Mouse (Mus musculus): ENCODE results near the gene Olfr1457.

Olfr1457 gene

DNA sequence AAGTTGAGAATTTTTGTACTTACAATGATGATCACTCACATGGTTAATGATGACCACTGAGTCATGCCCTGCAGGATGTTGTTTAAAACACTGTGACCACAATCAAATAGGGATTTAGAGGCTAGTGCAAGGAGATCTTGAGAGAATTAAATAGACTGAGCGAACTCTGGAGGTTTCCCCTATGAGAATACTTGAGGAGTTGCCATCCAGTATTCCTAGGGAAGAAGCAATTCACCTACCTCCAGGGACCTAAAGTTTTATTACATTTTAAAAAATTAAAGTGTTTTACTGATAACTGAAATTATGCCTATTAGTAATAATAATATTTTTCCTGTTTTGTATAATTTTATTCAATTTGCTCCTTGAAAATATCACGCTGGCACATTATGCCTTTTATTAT lies at the start of gene Olfr1457:
Gene Olfr1457, minus strand, starts transcription at position 101 of the 400 bp plus-strand sequence.
- no peak for DNase-seq

DNA sequence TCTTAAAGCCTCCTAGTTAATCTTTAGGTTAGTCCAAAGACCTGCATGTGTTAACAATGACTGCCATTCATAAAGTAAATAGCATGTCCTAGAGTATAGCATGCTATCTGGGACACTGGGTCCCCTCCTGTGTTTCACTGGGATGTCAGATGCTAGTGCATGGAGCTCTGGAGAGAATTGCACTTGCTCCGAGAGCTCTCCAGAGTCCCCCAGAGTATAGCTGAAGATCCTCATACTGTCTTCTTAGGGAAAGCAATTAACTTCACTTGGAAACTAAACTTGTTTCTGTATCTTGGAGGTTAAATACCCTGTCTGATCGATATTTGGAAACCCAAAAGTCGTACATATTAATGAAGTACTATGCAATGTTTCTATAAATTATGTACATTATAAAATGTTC lies 9.0 kb upstream of the Olfr1457 start, which contains the start of gene Olfr1458:
Gene Olfr1458, minus strand, starts transcription at position 101 of the 400 bp plus-strand sequence.
- DNase-seq = no peak

DNA sequence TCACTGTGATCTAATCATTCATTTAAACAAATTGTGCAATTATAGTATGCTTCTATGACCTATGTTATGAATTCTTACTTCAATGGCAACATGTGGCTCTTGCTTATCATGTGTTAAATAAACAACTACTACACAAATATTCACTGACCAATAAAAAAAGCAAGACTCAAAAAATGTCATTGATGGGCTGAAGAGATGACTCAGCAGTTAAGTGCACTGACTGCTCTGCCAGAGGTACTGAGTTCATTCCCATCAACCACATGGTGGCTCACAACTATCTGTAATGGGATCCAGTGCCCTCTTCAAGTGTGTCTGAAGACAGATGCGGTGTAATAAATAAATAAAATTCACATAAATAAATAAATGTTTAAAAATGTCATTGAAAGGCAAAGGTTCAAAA lies 3.8 kb downstream of the Olfr1457 start:
- DNase-seq = no peak

DNA sequence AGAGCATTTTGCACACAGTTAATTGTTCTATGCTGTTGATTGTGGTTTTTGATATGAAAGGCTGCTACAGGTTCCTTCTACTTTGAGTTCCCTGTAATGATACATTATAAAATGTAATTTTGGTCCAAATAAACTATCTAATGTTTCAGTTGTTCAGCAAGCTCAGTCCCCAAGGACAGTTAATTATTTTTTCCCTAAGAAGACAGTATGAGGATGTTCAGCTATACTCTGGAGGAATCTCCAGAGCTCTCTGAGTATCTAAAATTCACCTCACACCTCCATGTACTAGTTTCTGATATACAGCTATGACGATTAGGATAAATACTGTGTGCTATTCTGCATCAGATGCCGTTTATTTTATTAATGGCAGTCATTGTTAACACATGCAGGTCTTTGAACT lies 37.4 kb downstream of the Olfr1457 start, which contains the start of gene Olfr1454:
Gene Olfr1454, plus strand, starts transcription at position 301 of the 400 bp plus-strand sequence.
- DNase-seq = no peak
